Comparison of ENCODE assay signal across 19 mouse cellular contexts in genomic region chr11:20854032-20854741, GRCm38 (mm10). TPM values are rescaled to one million over a fixed set of nuclear protein-coding genes. Genes with fewer than 3 reads are reported as not detected.
DNase-seq lines count a peak whose midpoint lies in the region; ATAC-seq lines count a peak whose summit lies in the region.
"Had no signal": no experiment of that assay in that cellular context is flagged by ENCODE, and none has a peak within 500 bp of the region (broad histone marks: within the 10 kb centered on the region; RNA-seq: fewer than 3 reads in every experiment).

No protein-coding gene starts in this region.

- no peak; the same call in 1 of the 2 replicates for ATAC-seq in hindbrain, embryonic 16.5 days
- peak; percentile 55; the same call in 1 of the 2 replicates for ATAC-seq in neural tube, embryonic 11.5 days (ENCODE audit: insufficient read depth, low FRiP score, low TSS enrichment)
- ATAC-seq: inflammation-experienced regulatory T-cells, adult 6 months had no signal

- H3K36me3 ChIP-seq in hindbrain, embryonic 10.5 days, result no peaks in the 10 kb centered on the region
- H3K36me3 ChIP-seq in hindbrain, embryonic 16.5 days (ENCODE audit: control insufficient read depth, insufficient read depth, low read length), result no peaks in the 10 kb centered on the region
- no peaks in the 10 kb centered on the region for H3K36me3 ChIP-seq in neural tube, embryonic 11.5 days (ENCODE audit: control insufficient read depth, insufficient read depth, low read length)
- H3K36me3 ChIP-seq: embryonic facial prominence, embryonic 15.5 days; heart, embryonic 12.5 days had no signal

- peaks cover 63% of the 10 kb centered on the region for H3K4me1 ChIP-seq in hindbrain, embryonic 10.5 days (replicated peaks)
- no peaks in the 10 kb centered on the region; the same call in 1 of the 2 replicates for H3K4me1 ChIP-seq in hindbrain, embryonic 16.5 days (ENCODE audit: control insufficient read depth, insufficient read depth, low read depth, low read length)
- H3K4me1 ChIP-seq in neural tube, embryonic 11.5 days (ENCODE audit: control insufficient read depth, insufficient read depth, low read length), result peaks cover 4% of the 10 kb centered on the region

- H3K4me3 ChIP-seq in hindbrain, embryonic 10.5 days, result no peak overlapping the region
- no peak overlapping the region for H3K4me3 ChIP-seq in hindbrain, embryonic 16.5 days (ENCODE audit: low read length)
- H3K4me3 ChIP-seq in neural tube, embryonic 11.5 days (ENCODE audit: low read depth, low read length), result no peak overlapping the region
- H3K4me3 ChIP-seq: embryonic facial prominence, embryonic 15.5 days; heart, embryonic 12.5 days; myocyte had no signal

- 33% methylated on average over 4 of the region's 4 CpGs for WGBS in hindbrain, embryonic 10.5 days
- WGBS in hindbrain, embryonic 16.5 days, result 25% methylated on average over 4 of the region's 4 CpGs
- WGBS in neural tube, embryonic 11.5 days, result 44% methylated on average over 4 of the region's 4 CpGs

- DNase-seq in hindbrain, embryonic 10.5 days (ENCODE audit: low spot score), result peak; percentile 40
- peak; percentile 8 for DNase-seq in neural tube, embryonic 11.5 days (ENCODE audit: low spot score)
- no peak for DNase-seq in neural tube, embryonic 10.5 days (ENCODE audit: extremely low spot score, low spot score)
- DNase-seq in mesoderm, embryonic 11.5 days (ENCODE audit: low read depth, low spot score), result peak; percentile 23
- no peak for DNase-seq in adrenal gland, postnatal 4 days (ENCODE audit: low spot score in 2 of 2)
- DNase-seq in layer of hippocampus, adult 8-10 months (ENCODE audit: low spot score in 2 of 2), result no peak
- DNase-seq: cerebellum, adult 8-10 months; heart, postnatal 14 days; kidney, adult 2 months; kidney, postnatal 25 days; liver; lung, postnatal 10 days; thymus, postnatal 4 days had no signal

- H3K4me2 ChIP-seq in hindbrain, embryonic 16.5 days (ENCODE audit: low read length), result no peak overlapping the region
- H3K4me2 ChIP-seq in neural tube, embryonic 11.5 days (ENCODE audit: low read depth), result no peak overlapping the region
- H3K4me2 ChIP-seq: embryonic facial prominence, embryonic 15.5 days; heart, embryonic 12.5 days had no signal

- no peak overlapping the region for H3K9ac ChIP-seq in hindbrain, embryonic 16.5 days (ENCODE audit: low read depth, low read length)
- H3K9ac ChIP-seq in neural tube, embryonic 11.5 days (ENCODE audit: low read length), result no peak overlapping the region
- H3K9ac ChIP-seq: embryonic facial prominence, embryonic 15.5 days; heart, embryonic 12.5 days had no signal

- H3K27me3 ChIP-seq in hindbrain, embryonic 10.5 days (ENCODE audit: insufficient read depth, poor library complexity, severe bottlenecking), result peaks cover 26% of the 10 kb centered on the region
- H3K27me3 ChIP-seq in hindbrain, embryonic 16.5 days (replicated peaks; ENCODE audit: control insufficient read depth, insufficient read depth, low read length), result no peaks in the 10 kb centered on the region
- no peaks in the 10 kb centered on the region for H3K27me3 ChIP-seq in neural tube, embryonic 11.5 days (ENCODE audit: control insufficient read depth, insufficient read depth, low read length)
- H3K27me3 ChIP-seq: CH12.LX; embryonic facial prominence, embryonic 15.5 days; heart, embryonic 12.5 days had no signal

- H3K27ac ChIP-seq in hindbrain, embryonic 10.5 days, result peak overlapping the region; percentile 59; the same call in 1 of the 2 replicates
- H3K27ac ChIP-seq in hindbrain, embryonic 16.5 days (ENCODE audit: low read depth, low read length), result no peak overlapping the region
- H3K27ac ChIP-seq in neural tube, embryonic 11.5 days (ENCODE audit: low read depth, low read length), result no peak overlapping the region
- H3K27ac ChIP-seq: embryonic facial prominence, embryonic 15.5 days had no signal

- no peaks in the 10 kb centered on the region for H3K9me3 ChIP-seq in hindbrain, embryonic 10.5 days
- no peaks in the 10 kb centered on the region for H3K9me3 ChIP-seq in hindbrain, embryonic 16.5 days (ENCODE audit: control insufficient read depth, low read length)
- H3K9me3 ChIP-seq in neural tube, embryonic 11.5 days (ENCODE audit: control insufficient read depth, low read length), result no peaks in the 10 kb centered on the region
- H3K9me3 ChIP-seq: embryonic facial prominence, embryonic 15.5 days; heart, embryonic 12.5 days had no signal

RNA-seq across cellular contexts. Expression of gene Lgalsl, which starts 23.3 kb away (rescaled TPM):
- polyA plus RNA-seq in hindbrain, embryonic 10.5 days (2016; fragmentation: Nextera tagmentation; extraction: Ambion mirVana), result 23.6 and 23.9 TPM in 2 replicates
- 84.9 and 87.2 TPM in 2 replicates for polyA plus RNA-seq in hindbrain, embryonic 16.5 days (2015; fragmentation: Nextera tagmentation; extraction: Ambion mirVana)
- polyA plus RNA-seq in neural tube, embryonic 11.5 days (2014; fragmentation: Nextera tagmentation; extraction: Ambion mirVana), result 26.0 and 29.3 TPM in 2 replicates
- 10 to 100 TPM; 41.1 to 41.6 TPM for total RNA-seq in adrenal gland, postnatal 4 days (2021)
- total RNA-seq in layer of hippocampus, adult 8-10 months (2022), result 10 to 100 TPM; 70.3 to 84.7 (median 71.2) TPM

Comparison
In these comparisons a context has a peak if more than half of its experiments do, and no peak if none do; other contexts are left out.
1. DNase-seq: peak in hindbrain, embryonic 10.5 days (single experiment), neural tube, embryonic 11.5 days (single experiment) and mesoderm, embryonic 11.5 days (single experiment); none in neural tube, embryonic 10.5 days (single experiment), adrenal gland, postnatal 4 days (0 of 2) and layer of hippocampus, adult 8-10 months (0 of 2).